Mouse (Mus musculus) kidney, postnatal 25 days (tissue): ENCODE results near the gene Tpp1.
A peak's percentile ranks its signal among the peaks of the same experiment; 100 is the strongest.

Source experiments
- DNase-seq, 2 experiments: peaks; one replicate each; pipeline ENCODE4 v3.0.0; 2021; ENCODE audit warnings: mixed read lengths in 2 of 2

Gene Tpp1

DNA sequence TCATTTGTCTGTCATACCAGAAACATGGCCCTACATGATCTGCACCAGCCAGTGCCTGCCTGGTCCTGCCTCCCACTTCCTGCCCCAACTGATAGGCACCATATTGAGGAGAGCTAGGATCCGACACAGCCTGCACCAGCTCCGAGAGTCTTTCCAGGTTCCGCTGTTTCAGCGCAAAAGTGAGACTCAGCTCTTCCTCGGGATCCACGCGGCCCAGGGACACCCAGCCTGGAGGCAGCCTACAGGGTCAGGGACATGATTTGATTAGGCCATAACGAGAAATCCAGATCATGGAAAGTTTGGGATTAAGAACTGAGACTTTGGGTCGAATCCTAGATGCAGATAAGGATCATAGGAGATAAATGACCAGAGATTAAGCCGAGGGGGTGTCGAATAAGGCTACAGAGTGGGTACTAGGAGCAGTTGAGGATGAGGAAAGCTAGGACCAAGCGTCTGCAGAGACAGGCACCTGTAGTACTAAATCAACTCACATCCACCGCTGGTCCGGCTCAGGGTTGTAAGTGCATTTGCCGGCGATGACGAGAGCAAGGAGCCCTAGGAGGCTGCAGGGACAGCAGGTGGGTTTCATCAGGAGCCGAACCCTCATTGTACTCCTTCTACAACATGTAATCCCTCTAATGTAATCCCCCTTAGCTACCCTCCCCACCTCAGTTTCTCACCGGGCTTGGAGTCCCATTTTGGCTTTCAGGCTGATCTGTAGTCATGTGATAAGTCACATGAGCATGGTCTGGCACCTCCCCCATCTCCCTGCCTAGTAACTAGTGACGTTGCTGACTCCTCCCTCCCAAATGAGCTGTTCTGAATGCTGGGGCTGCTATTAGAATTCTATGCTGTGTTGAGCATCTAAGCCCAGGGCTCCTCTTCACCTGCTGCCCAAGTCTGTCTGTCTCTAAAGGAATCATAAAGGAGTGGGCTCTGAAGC, at the start of gene Tpp1:
TSS of gene Tpp1 (minus strand) at position 745 of the 943 bp plus-strand sequence.
- DNase-seq: peak; percentile 93

DNA sequence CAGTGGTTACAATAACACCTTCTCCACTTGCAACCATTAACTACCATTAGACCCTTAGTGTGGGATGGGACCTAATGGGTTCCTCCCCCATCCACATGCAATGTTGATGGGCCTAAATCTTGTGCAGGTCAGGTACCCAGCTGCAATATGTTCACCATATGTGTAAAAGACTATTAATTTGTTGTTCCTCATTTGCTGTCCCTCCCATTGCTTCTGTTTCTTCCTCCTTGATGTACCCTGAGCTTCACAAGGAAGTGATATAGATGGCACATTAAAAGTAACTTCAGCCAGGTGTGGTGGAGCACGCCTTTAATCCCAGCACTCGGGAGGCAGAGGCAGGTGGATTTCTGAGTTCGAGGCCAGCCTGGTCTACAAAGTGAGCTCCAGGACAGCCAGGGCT, 44.9 kb upstream of the Tpp1 start:
- no peak for DNase-seq

DNA sequence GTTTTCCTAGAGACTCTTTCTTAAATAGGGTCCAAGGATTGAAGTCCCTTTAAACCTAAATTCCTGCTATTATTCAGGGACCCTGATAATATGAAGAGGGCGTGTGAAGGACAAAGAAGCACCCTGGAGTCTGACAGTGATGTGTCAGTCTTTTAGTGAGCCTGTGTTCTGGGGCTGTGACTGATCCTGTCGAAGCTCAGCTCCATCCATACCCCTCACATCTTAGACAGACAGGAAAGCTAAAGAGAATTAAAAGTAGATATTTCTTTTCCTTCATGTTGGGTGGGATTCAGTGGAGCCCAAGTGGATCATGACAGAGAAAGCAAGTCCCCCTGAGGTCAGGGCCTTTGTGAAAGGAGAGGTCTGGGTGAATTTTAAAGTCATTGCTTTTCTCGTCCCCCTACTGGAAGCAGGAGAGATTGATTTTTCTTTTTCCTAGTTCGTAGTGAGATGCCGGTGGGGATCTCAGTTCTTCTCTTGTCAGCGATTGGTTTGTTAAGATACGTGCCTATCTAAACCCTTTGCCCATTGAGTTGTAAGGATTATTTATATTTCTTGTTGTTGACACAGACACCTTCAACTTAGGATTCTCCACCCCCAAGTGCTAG, 43.8 kb upstream of the Tpp1 start:
- no peak for DNase-seq

DNA sequence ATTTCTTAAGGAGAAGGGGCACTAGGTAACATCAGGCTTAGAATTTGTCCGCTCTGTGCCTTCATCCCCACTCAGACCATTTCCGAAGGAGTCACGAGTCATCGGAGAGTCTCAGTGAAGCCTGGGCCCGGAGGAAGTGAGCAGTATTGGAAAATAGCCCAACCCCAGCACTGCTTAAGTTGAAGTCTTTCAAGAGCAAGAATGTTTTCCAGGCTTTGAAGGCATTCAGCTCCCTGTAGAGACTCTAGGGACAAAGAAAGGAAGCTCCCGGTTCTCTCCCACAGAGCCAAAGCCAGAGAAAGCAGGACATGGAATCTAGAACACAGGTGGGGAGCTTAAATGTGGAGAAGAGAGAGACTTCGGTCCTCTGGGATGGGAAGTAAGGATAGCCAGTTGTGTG, 41.7 kb upstream of the Tpp1 start:
- DNase-seq: peak in 1 of 2 experiments; percentile 36

DNA sequence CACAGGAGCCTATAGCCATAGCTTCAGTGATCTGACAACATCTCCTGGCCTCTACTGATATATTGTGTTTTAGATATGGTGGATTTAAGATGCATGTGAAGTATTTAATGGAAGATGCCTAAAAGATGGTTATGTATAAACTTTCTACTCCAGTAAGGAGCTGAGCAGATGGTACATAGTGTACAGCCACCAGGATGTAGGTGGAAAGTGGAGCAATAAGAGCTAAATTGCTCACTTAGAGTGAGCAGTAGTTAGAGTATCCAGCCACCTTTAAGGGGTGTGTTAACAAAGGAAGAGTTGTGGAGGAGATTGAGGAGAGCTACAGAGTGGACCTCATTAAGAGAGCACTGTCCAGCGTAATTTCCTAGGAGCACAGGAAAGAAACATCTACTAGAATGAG, 39.1 kb upstream of the Tpp1 start:
- no peak for DNase-seq

DNA sequence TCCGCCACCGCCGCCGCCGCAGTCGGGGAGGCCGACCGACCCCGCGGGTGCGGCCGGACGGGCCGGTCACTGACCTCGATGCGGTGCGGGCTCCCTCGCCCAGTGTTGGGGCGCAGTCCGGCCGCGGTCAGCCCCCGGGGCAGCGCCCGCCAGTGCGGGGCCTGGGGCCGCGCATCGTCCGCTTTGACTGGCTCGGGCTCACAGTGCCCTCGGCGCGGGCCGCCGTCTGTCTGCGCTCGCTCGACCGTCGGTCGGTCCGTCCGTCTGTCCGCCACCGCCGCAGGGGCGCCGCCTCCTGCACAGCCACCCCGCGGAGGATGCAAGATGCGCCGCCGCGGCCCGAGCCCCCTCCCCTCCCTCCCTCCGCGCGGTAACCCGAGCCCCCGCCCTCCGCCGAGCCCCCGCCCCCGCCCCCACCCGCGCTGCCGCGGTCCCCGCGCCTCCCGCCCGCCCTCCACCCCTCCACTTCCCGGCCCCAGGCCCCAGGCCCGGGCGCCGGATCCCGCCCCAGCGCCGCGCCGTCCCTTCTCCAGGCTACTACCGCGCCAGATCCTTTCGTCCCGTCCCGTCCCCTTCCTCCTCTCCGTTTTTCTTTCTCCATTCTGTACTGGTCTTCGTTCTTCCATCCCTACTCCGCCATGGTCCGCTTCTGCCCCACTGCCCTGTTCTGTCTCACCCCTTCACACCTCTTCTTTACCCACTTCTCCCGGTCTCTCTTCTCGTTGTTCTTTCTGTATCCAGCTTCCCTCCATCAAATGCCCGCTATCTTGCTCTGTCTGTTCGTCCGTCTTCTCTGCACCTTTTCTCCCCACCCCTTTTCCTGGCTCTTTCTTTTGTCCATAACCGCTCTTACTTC, 35.5 kb upstream of the Tpp1 start, which contains the start of gene Dchs1:
TSS of gene Dchs1 (minus strand) at position 370 of the 856 bp plus-strand sequence.
- peak in 1 of 2 experiments; percentile 51 for DNase-seq

DNA sequence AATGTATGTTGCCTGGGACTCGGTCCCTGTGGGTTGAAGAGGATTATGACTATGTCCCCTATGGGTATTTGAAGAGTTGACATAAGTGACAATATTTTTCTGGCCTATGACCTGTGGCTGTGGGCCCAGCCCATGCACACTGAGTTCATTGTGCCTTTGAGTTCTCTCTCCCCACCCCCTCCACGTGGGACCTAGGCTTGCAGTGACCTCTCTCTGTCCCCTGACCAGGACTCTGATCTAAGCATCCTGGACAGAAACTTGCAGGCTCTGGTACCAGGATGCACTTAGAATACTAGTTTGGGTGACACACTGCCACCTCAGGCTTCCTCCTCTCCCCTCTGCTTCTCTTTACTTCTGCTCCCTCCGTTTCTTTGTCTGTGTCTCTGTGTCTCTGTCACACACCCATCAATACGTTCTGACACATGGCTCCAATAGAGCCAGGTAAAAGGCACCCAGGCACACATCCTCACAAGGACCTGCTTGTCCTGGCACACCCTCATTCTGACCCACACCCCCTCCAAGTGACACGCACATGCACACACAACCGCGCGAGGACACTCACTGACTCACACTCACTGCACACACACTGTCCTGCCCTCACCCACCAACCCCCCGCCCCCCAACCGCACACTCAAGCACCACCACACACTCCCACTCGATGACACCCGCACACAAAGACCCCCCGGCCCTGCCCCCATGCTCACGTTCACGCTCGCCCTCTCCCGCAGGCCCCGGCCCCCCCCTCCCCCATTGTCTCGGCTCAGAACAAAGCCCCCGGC, 34.7 kb upstream of the Tpp1 start:
- no peak for DNase-seq

DNA sequence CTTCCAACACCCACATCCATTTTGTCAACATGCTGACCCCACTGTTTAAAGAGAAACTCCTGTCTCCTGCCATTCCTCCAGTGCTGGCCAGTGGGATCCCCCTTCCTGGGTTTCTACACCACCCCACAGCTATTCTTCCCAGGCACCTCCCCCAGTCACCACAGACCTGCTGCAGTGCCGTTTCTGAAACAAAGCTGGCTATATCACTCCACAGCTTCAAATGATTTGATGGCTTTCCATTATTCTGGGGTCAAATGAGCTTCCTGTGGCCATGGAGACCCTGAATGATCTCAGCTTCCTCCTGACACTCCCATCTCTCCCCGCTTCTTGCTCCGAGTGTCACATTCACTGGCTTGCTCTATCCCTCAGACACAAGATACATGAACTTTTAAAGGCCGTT, 32.5 kb upstream of the Tpp1 start:
- no peak for DNase-seq

DNA sequence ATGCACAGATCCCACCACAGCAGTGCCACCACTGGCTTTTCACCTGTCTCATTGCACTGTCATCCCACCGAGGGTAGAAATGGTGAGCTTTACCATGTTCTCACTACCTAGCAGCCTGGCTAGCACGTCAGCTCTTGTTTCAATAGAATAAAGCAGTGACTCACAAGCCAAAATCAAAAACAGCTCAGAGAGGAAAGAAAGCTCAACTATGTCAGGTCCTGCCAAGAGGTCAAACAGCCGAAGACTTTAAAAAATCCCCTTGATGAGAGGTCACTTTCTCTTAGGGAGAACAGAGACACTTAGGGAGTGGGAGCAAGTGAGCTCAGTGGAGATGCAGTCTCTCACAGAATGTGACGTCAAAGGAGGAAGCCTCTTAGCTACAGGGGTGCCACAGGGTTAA, 31.8 kb upstream of the Tpp1 start:
- no peak for DNase-seq

DNA sequence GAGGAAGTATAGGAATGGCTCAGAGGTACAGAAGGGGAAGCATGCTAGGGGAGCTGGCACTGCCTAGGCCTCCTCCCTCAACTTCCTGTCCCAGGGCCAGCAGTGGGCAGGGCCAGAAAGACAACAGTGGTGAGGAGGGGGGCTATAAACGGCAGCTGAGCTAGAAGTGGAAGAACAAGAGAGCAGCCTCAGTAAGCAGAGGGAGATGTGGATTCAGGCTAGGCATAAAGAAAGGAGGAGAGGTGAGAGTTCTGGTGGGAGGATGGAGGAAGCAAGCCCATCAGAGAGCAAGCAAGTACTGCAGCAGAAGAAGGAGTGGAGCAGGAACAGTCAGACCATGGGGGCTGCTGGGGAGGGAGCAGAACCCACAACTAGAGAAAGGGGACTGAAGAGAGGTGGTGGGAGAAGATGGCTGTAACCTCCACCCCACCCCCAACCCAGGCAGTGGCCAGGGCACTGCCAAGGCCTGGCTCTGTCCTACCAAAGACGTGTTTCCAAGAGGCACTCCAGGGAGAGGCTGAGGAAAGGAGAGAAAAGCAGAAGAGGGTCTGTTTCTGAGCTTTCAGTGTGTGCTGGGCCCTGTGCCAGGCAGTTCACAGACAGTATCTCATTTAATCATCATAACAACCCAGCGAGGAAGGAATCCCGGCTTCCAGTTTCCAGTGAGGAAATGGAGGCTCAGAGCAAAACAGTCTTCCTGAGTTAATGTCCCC, 26.7 kb upstream of the Tpp1 start:
- DNase-seq: peak; percentile 62 to 66

DNA sequence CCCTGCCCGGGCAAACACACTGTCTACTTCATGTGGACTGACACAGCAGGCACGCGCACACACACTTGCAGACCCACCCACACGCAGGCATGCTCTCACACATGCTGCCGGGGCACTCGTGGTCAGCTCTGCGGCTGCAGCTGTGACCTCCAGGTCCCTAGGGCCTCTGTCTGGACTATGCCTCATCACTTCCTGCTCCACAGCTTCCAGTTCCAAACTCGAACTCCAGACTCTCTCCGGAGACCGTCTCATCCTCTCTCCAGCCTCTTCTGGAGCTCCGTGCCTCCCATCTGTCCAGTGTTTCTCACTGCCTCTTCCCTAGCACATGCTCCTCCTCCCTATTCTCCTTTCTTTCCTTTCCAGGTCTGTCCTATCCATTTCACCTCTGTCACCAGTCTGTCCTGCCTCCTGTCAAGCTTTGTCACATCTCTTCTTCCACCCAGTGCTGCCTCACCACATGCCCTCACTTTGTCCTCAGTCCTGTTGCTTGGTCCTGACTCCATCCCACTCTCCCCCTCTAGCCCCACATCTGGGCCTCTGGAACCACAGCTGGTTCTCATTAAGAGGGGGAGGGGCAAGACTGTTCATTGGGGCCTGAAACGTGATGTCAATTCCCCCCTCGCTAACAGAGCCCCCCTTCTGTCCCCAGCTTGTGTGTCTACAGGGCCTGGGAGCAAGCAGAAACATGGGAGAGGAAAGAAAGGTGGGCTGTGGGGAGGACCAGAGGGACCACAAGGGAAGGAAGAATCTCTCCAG, 25.9 kb upstream of the Tpp1 start:
- peak; percentile 63 to 85 for DNase-seq

DNA sequence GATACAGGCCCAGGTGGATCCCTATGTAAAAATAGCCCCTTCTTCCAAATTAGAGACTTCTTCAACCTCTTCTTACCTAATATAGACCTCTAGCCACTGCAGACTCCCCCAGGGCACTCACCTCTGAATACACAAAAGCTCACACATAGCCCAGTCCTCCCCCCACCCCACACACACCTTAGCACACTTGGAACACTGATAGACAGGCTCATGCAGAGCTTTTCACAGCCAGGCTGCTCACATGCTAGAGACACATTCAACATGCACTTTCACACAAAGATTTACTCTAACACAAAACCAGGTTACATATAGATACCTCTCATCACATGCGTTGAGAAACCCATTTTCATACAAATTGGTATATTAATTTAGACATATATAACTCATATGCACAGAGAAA, 25.3 kb upstream of the Tpp1 start:
- no peak for DNase-seq

DNA sequence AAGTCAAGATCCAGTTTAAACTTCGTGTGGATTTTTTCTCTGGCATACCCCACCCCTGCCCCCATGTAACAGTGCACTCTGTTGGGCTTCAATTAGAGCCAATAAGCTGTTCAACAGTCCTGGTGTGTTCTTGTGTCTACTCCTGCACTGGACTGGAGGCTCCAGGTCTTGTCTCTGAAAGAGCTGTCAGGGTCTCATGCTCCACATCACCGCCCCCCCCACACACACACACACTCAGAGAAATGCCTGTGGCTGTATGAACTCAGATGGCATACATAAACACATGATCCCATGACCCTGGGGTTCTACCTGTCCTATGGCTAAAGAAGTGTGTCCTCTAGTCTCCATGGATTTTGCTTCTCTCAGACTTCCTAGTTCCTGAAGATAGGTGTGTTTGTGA, 24.0 kb upstream of the Tpp1 start:
- no peak for DNase-seq

DNA sequence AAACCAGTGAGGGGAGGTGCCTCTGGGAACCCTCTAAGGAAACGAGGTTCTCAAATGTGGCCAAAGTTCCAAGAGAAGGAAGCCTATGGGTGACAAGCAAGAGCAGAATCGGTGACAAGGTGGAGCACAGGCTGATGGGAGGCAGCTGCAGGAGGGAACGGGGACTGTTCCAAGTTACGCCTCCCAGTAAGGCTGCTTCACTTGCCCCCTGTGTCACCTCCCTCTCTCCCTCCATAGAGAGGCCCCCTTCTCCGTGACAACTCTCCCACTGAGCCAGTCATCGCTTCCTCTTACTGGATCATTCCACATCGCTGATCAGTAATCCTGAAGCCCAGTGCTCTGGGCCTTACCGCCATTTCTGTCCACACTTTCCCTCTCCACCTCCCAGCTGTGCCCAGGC, 22.6 kb upstream of the Tpp1 start:
- peak; percentile 55 to 75 for DNase-seq

DNA sequence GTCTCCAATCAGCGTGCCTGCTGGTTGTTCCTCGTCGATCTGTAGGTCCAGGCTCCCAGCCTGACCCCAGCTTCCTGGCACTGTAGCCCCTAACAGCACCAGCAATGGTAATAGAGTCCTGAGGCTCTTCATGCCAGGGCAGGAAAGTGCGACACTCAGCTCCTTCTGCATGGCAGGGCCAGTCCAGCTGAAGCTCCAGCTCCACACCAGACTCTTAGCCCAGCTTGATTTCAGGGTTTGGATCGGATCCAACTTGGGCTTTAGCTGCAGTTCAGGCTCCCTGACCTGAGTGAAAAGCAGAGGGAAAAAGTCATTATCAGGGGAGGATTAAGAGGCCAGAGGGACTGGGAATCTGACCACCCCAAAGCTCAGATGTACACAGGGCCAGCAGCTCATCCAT, 21.0 kb upstream of the Tpp1 start:
- DNase-seq: no peak

DNA sequence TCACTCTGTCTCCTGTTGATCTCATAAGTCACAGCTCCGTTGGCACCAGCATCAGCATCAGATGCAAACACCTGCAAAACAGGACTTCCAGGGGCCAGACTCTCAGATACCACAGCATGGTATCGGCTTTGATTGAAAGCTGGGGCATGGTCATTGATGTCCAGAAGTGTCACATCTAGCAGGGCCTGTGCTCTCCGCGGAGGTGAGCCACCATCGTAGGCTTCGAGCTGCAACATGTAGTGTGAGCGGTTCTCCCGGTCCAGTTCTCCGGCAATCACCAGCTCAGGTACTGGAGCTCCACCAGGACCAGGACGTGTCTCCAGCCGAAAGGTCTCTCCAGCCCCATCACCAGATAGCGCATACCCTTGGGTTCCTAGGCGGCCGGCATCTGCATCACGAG, 20.3 kb upstream of the Tpp1 start:
- DNase-seq: no peak

DNA sequence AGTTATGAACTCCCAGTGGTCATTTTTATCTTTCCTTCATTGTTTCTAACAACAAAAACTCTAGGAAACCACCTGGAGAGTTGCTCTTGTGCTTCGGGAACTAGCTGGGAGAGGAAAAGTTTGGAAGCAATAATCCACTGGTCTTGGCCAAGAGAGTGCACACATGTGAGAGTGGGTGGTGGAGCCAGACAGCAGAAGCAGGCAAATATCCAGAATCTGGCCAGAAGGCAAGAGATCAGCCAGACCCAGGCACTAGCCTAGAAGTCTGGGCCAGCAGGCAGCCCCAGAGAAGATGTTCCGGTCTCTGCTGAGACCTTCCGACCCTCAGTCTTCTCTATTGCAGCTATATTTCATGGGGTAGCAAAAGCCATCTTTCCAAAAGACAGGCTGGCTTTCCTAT, 17.9 kb upstream of the Tpp1 start:
- no peak for DNase-seq

DNA sequence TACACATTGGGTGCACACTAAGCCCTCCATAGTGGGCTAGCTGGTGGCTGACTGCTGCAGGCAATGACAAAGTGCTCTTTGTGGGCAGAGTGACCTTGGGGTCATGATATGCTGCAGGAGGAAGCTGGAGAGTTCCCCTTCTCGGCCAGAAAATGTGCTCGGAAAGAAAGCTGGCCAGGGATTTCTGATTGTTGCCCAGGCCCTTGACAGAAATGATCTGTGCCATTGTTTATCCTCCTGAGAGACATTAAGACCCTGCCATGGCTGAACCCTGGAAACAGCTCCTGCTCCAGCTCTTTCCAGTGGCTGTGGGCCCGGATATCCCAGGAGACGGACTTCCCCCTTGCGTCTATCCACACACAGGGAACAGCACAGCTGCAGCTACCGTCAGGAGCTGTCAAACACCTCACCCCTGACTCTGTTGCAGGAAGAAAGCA, 15.7 kb upstream of the Tpp1 start:
- DNase-seq: peak; percentile 44 to 71

DNA sequence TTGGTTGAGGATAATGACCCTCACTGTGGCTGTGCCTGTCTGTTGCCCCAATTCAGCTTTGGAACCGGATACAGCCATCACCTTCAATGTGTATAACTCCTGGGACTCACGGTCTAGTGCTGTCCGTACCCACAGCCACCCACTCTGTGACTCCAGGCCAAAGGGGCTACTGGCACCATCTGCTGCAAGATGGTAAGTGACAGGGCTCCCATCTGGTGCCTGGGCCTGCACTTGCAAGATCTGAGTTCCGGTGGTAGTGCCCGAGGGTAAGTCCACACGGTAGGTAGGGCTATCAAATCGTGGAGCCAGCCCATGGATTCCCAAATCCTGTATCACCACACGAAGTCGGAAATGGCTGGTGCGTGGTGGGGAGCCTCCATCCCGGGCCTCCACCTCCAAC, 12.3 kb upstream of the Tpp1 start:
- DNase-seq: no peak

DNA sequence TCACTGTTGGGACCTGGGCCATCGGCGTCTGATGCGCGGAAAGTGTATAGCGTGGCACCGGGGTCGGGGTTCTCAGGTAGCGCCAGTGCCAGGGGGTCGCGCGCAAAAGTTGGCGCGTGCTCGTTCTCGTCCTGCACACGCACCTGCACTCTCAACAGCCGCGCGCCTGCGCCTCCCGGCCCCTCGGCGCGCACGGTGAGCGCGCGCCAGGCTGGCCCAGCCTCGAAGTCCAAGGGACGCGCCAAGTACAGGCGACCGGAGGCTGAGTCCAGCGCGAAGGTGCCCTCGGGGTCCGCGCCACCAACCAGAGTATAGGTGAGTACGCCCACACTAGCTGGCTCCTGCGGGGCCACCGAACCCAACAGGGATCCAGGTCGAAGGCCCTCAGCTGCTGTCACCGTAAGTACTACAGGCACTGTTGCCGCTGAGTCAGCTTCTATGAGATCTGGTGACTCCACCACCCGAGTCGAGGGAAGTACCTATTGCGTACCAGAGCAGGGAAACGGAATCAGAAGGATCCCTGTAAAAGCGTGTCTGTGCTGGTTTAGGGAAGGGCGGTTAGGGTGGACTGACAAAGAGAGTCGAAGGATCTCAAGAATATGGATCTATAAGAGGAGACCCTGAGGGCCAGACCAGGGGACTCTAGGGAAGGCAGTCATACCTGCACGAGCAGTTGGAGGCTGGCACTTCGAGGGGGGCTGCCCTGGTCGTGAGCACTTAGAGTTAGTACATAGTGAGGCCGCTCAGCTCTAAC, 10.7 kb upstream of the Tpp1 start:
- DNase-seq: no peak
